Mouse (Mus musculus) forebrain, embryonic 14.5 days (tissue): ENCODE measurements around the gene Zzef1. TPM values are rescaled to one million over a fixed set of nuclear protein-coding genes. Genes with fewer than 3 reads are reported as not detected.

ENCODE experiments used
- ATAC-seq: fragments of 200-750 bp; cut with Nextera tagmentation; 2 replicates; pipeline ENCODE4 v1.8.0; 2017; ENCODE audit warnings: mild to moderate bottlenecking, moderate library complexity
- DNase-seq: peaks from one replicate; pipeline ENCODE4 v3.0.0-alpha.2; 2015; ENCODE audit warnings: low spot score
- H3K27ac ChIP-seq: fragments of 300-500 bp; sonication (generic); 2 replicates; pipeline ENCODE4 v1.5.1; 2014; ENCODE audit warnings: low read depth, mild to moderate bottlenecking, control low read depth, low read length, moderate library complexity
- H3K27me3 ChIP-seq: fragments of 300-500 bp; sonication (generic); replicated peaks from 2 replicates; pipeline ENCODE4 v1.6.1; 2014; ENCODE audit warnings: low read length, control low read depth, mixed read lengths; ENCODE audit not compliant: control insufficient read depth, insufficient read depth
- H3K36me3 ChIP-seq: fragments of 300-500 bp; sonication (generic); 2 replicates; pipeline ENCODE4 v1.6.1; 2014; ENCODE audit warnings: low read length, control low read depth; ENCODE audit not compliant: control insufficient read depth, insufficient read depth
- H3K4me1 ChIP-seq: fragments of 300-500 bp; sonication (generic); 2 replicates; pipeline ENCODE4 v1.6.1; 2014; ENCODE audit warnings: antibody characterized with exemption, low read length, control low read depth; ENCODE audit not compliant: control insufficient read depth, insufficient read depth
- H3K4me2 ChIP-seq: fragments of 300-500 bp; sonication (generic); 2 replicates; pipeline ENCODE4 v1.6.1; 2014; ENCODE audit warnings: mild to moderate bottlenecking, control low read depth, low read length
- H3K4me3 ChIP-seq: fragments of 300-500 bp; sonication (generic); 2 replicates; pipeline ENCODE4 v1.5.1; 2014; ENCODE audit warnings: low read depth, low read length, control low read depth
- H3K9ac ChIP-seq: fragments of 300-500 bp; sonication (generic); 2 replicates; pipeline ENCODE4 v1.6.1; 2014; ENCODE audit warnings: mild to moderate bottlenecking, low read length, control low read depth, moderate library complexity
- H3K9me3 ChIP-seq: fragments of 300-500 bp; sonication (generic); replicated peaks from 2 replicates; pipeline ENCODE4 v1.6.1; 2016; ENCODE audit warnings: low read length, control low read depth, mixed read lengths; ENCODE audit not compliant: control insufficient read depth
- WGBS: fragments of 180-500 bp; shearing (Covaris S2); extraction: QIAGEN DNeasy Blood & Tissue Kit; methylation state at CpG from one replicate; pipeline ENCODE4 v1.1.7; 2014; 5-methylcytosine and 5-hydroxymethylcytosine counted together
- polyA plus RNA-seq: library from polyadenylated mRNA; unstranded; fragments of >200 nt; fragmentation: Nextera tagmentation; extraction: Ambion mirVana; gene quantifications from 2 replicates; pipeline ENCODE4 v1.2.1, GENCODE M21; 2014

Zzef1 gene
- polyA plus RNA-seq, 1 experiment from 2014 or later = 9.9 TPM

- 82% methylated on average over 1 of the region's 1 CpGs for WGBS
- Histone ChIP-seq H3K27me3 (no peaks in the 10 kb centered on the region), H3K9ac (no peak overlapping the region), H3K4me3 (no peak overlapping the region), H3K4me2 (no peak overlapping the region), H3K9me3 (no peaks in the 10 kb centered on the region), H3K27ac (no peak overlapping the region), H3K4me1 (no peaks in the 10 kb centered on the region), H3K36me3 (peaks cover 82% of the 10 kb centered on the region)
- ATAC-seq (no peak), DNase-seq (no peak)
Observed at GRCm38 (mm10) chr11:72872061-72872460, 76.0 kb downstream of the Zzef1 start.

- H3K27me3 ChIP-seq = no peaks in the 10 kb centered on the region
- peaks cover 65% of the 10 kb centered on the region for H3K36me3 ChIP-seq
- H3K27ac ChIP-seq = no peak overlapping the region
- H3K4me3 ChIP-seq = no peak overlapping the region
- no peak overlapping the region for H3K9ac ChIP-seq
- ATAC-seq (no peak), DNase-seq (no peak)
- H3K4me1 ChIP-seq = no peaks in the 10 kb centered on the region
- H3K9me3 ChIP-seq = no peaks in the 10 kb centered on the region
- no peak overlapping the region for H3K4me2 ChIP-seq
- 97% methylated on average over 1 of the region's 1 CpGs for WGBS
Observed at GRCm38 (mm10) chr11:72892623-72893022, 96.6 kb downstream of the Zzef1 start.

- no peak for ATAC-seq
- Histone ChIP-seq H3K4me2 (no peak overlapping the region), H3K4me3 (no peak overlapping the region), H3K9me3 (no peaks in the 10 kb centered on the region), H3K27me3 (no peaks in the 10 kb centered on the region), H3K9ac (no peak overlapping the region), H3K4me1 (no peaks in the 10 kb centered on the region), H3K36me3 (peaks cover 77% of the 10 kb centered on the region), H3K27ac (no peak overlapping the region)
- 90% methylated on average over 4 of the region's 4 CpGs for WGBS
- DNase-seq = no peak
Observed at GRCm38 (mm10) chr11:72908391-72908790, 112.4 kb downstream of the Zzef1 start.

GRCm38 (mm10) chr11:72917299-72917996 lies 121.4 kb downstream of the Zzef1 start:
- peaks cover 87% of the 10 kb centered on the region for H3K36me3 ChIP-seq
- WGBS = 80% methylated on average over 7 of the region's 7 CpGs
- no peak overlapping the region for H3K9ac ChIP-seq
- H3K4me3 ChIP-seq = no peak overlapping the region
- no peak overlapping the region for H3K27ac ChIP-seq
- no peaks in the 10 kb centered on the region for H3K27me3 ChIP-seq
- no peaks in the 10 kb centered on the region for H3K9me3 ChIP-seq
- no peak for ATAC-seq
- H3K4me2 ChIP-seq = no peak overlapping the region
- no peak for DNase-seq
- H3K4me1 ChIP-seq = no peaks in the 10 kb centered on the region

GRCm38 (mm10) chr11:72923116-72923515 lies 127.1 kb downstream of the Zzef1 start:
- H3K36me3 ChIP-seq = peaks cover 66% of the 10 kb centered on the region
- H3K4me3 ChIP-seq = no peak overlapping the region
- H3K27ac ChIP-seq = no peak overlapping the region
- ATAC-seq = no peak
- DNase-seq = no peak
- 90% methylated on average over 4 of the region's 4 CpGs for WGBS
- H3K9me3 ChIP-seq = no peaks in the 10 kb centered on the region
- H3K4me2 ChIP-seq = no peak overlapping the region
- H3K4me1 ChIP-seq = no peaks in the 10 kb centered on the region
- H3K27me3 ChIP-seq = no peaks in the 10 kb centered on the region
- H3K9ac ChIP-seq = no peak overlapping the region

- peaks cover 56% of the 10 kb centered on the region for H3K36me3 ChIP-seq
- no peak overlapping the region for H3K9ac ChIP-seq
- H3K27ac ChIP-seq = no peak overlapping the region
- H3K27me3 ChIP-seq = no peaks in the 10 kb centered on the region
- no peak overlapping the region for H3K4me3 ChIP-seq
- no peaks in the 10 kb centered on the region for H3K9me3 ChIP-seq
- no peak for ATAC-seq
- no peak overlapping the region for H3K4me2 ChIP-seq
- H3K4me1 ChIP-seq = no peaks in the 10 kb centered on the region
- WGBS = 88% methylated on average over 1 of the region's 1 CpGs
- DNase-seq = no peak
Observed at GRCm38 (mm10) chr11:72924458-72924857, 128.4 kb downstream of the Zzef1 start.

- WGBS = 65% methylated on average over 2 of the region's 2 CpGs
- no peak overlapping the region for H3K4me2 ChIP-seq
- no peaks in the 10 kb centered on the region for H3K27me3 ChIP-seq
- no peak overlapping the region for H3K27ac ChIP-seq
- no peaks in the 10 kb centered on the region for H3K9me3 ChIP-seq
- H3K4me1 ChIP-seq = no peaks in the 10 kb centered on the region
- peaks cover 52% of the 10 kb centered on the region for H3K36me3 ChIP-seq
- ATAC-seq (no peak), DNase-seq (no peak)
- H3K9ac ChIP-seq = no peak overlapping the region
- H3K4me3 ChIP-seq = no peak overlapping the region
Observed at GRCm38 (mm10) chr11:72925067-72925466, 129.0 kb downstream of the Zzef1 start.

GRCm38 (mm10) chr11:72926226-72926890 lies 130.3 kb downstream of the Zzef1 start:
- H3K4me3 ChIP-seq = no peak overlapping the region
- ATAC-seq (0 out of 2 replicates have a peak, but pooled peaks have one; percentile 37), DNase-seq (peak; percentile 38)
- H3K4me1 ChIP-seq = no peaks in the 10 kb centered on the region
- H3K27me3 ChIP-seq = no peaks in the 10 kb centered on the region
- H3K9ac ChIP-seq = no peak overlapping the region
- no peaks in the 10 kb centered on the region for H3K9me3 ChIP-seq
- no peak overlapping the region for H3K4me2 ChIP-seq
- peaks cover 43% of the 10 kb centered on the region for H3K36me3 ChIP-seq
- no peak overlapping the region for H3K27ac ChIP-seq
- WGBS = 55% methylated on average over 13 of the region's 13 CpGs

GRCm38 (mm10) chr11:72928516-72928915 lies 132.5 kb downstream of the Zzef1 start:
- Histone ChIP-seq H3K27ac (no peak overlapping the region), H3K4me3 (no peak overlapping the region), H3K9ac (no peak overlapping the region), H3K27me3 (no peaks in the 10 kb centered on the region), H3K4me1 (no peaks in the 10 kb centered on the region), H3K36me3 (peaks cover 26% of the 10 kb centered on the region), H3K9me3 (0 out of 2 replicates have a peak, but pooled peaks cover 3% of the 10 kb centered on the region), H3K4me2 (no peak overlapping the region)
- ATAC-seq (no peak), DNase-seq (peak; percentile 26)
- WGBS = 63% methylated on average over 2 of the region's 2 CpGs
